Mouse (Mus musculus) heart, postnatal 0 days (tissue): ENCODE results near the gene Rem2. TPM values are rescaled to one million over a fixed set of nuclear protein-coding genes. Genes with fewer than 3 reads are reported as not detected.

Experiments used
- ATAC-seq: fragments of 200-750 bp; cut with Nextera tagmentation; 2 replicates; pipeline ENCODE4 v1.8.0; 2017; ENCODE audit warnings: low read depth, moderate number of reproducible peaks, moderate library complexity; ENCODE audit not compliant: insufficient read depth
- DNase-seq: peaks from one replicate; pipeline ENCODE4 v3.0.0-alpha.2; 2016; ENCODE audit warnings: low spot score
- H3K27ac ChIP-seq: fragments of 300-500 bp; sonication (generic); 2 replicates; pipeline ENCODE4 v1.5.1; 2014; ENCODE audit warnings: low read depth, mild to moderate bottlenecking
- H3K27me3 ChIP-seq: fragments of 300-500 bp; sonication (generic); 2 replicates; pipeline ENCODE4 v1.6.1; 2014; ENCODE audit warnings: low read length, mixed read lengths; ENCODE audit not compliant: control insufficient read depth, insufficient read depth
- H3K36me3 ChIP-seq: fragments of 300-500 bp; sonication (generic); replicated peaks from 2 replicates; pipeline ENCODE4 v1.6.1; 2014; ENCODE audit warnings: low read length, mixed read lengths; ENCODE audit not compliant: control insufficient read depth, insufficient read depth
- H3K4me1 ChIP-seq: fragments of 300-500 bp; sonication (generic); 2 replicates; pipeline ENCODE4 v1.6.1; 2014; ENCODE audit warnings: antibody characterized with exemption; ENCODE audit not compliant: control insufficient read depth, insufficient read depth
- H3K4me2 ChIP-seq: fragments of 300-500 bp; sonication (generic); 2 replicates; pipeline ENCODE4 v1.6.1; 2014; ENCODE audit warnings: low read depth, mild to moderate bottlenecking, low read length, moderate library complexity
- H3K4me3 ChIP-seq: fragments of 300-500 bp; sonication (generic); 2 replicates; pipeline ENCODE4 v1.5.1; 2014; ENCODE audit warnings: low read depth, low read length
- H3K9ac ChIP-seq: fragments of 300-500 bp; sonication (generic); replicated peaks from 2 replicates; pipeline ENCODE4 v1.6.1; 2014; ENCODE audit warnings: low read depth, low read length, mixed read lengths
- H3K9me3 ChIP-seq: fragments of 300-500 bp; sonication (generic); replicated peaks from 2 replicates; pipeline ENCODE4 v1.6.1; 2016; ENCODE audit warnings: low read length; ENCODE audit not compliant: control insufficient read depth
- CTCF ChIP-seq: IDR thresholded peaks from 2 replicates; pipeline ENCODE4 v1.5.1; 2016; ENCODE audit warnings: antibody characterized with exemption, control low read depth, low read depth
- EP300 ChIP-seq: IDR thresholded peaks from 2 replicates; pipeline ENCODE4 v1.6.1; 2016; ENCODE audit warnings: antibody characterized with exemption, low read depth
- WGBS: fragments of 180-500 bp; shearing (Covaris S2); extraction: QIAGEN DNeasy Blood & Tissue Kit; methylation state at CpG from one replicate; pipeline ENCODE4 v1.1.7; 2014; 5-methylcytosine and 5-hydroxymethylcytosine counted together
- polyA plus RNA-seq: library from polyadenylated mRNA; unstranded; fragments of >200 nt; fragmentation: Nextera tagmentation; extraction: Ambion mirVana; gene quantifications from 2 replicates; pipeline ENCODE4 v1.2.1, GENCODE M21; 2015
- total RNA-seq: library from RNA; depleted of rRNA; stranded (reverse); fragments of >200 nt; gene quantifications from 2 replicates; pipeline ENCODE4 v1.2.3, GENCODE M21; 2014; ENCODE audit warnings: low replicate concordance; rRNA removed

Gene Rem2
- total and polyA plus RNA-seq, 2 experiments from 2014 or later, result 0.27 TPM; not detected in 1

DNA sequence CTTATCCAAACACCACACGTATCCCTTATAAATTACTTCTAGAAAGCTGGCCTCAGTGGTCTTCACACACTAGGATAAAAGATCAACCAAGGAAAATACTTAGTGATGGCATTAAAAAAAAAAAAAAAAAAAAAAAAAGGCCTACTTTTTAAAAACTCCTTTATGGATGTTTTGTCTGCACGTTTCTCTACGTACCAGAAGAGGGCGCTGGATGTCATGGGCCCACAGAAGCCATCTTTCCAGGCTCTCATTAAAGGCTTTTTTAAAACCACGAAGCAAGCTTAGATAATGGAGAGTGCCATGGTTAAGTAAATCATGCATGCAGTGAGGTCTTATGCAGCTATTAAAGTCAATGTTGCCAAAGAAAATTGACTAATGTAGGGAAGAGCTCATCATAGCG, 47.7 kb downstream of the Rem2 start:
- 35% methylated on average over 6 of the region's 6 CpGs for WGBS
- no peaks in the 10 kb centered on the region for H3K9me3 ChIP-seq

DNA sequence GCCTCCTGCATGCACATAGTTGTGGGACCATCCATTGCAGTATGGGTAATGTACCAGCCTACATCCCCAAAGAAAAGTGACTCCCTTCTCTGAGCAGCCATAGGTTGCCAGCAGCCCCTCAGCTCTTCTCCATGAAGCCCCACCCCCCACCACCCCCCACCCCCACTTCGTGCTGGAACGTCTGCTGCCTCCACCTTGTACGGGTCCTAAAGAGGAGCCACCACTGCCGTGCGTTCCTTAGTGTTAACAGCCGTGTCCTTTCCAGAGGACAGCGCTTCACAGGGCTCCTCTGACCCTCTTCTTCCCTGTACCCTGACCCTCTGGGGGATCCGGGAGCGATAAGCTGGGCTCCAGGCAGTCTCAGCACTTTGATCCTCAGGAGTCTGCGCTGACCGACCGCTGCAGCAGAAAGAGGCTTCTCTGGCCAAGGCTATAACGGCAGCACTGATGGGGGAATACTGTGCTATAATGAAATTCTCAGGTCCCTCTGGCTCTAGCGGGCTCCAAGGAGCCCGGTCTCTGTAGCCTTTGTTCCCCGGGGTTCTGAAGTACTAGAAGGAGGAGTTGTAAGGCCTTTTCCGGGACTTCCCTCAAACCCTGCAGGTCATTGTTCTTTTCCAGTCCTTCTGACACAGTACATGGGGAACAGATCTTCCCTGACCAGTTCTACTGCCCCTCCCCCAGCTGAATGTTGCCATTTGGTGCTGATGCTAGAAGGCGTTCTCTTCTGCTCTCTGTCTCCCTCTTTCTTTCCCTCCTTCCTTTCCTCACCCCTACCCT, 51.5 kb downstream of the Rem2 start:
- no peak for TF ChIP-seq EP300
- TF ChIP-seq CTCF, result no peak
- Histone ChIP-seq H3K9me3 (no peaks in the 10 kb centered on the region), H3K4me1 (no peaks in the 10 kb centered on the region; the same call in 1 of the 2 replicates), H3K4me2 (peak overlapping the region; percentile 64), H3K27ac (no peak overlapping the region), H3K36me3 (no peaks in the 10 kb centered on the region), H3K9ac (peak overlapping the region; percentile 40), H3K4me3 (peak overlapping the region; percentile 37), H3K27me3 (no peaks in the 10 kb centered on the region)
- DNase-seq (peak; percentile 12), ATAC-seq (peak; percentile 63)
- WGBS, result 2% methylated on average over 18 of the region's 18 CpGs

More for the DNA sequence above, 47.7 kb downstream of the Rem2 start:
- Histone ChIP-seq H3K4me3 (no peak overlapping the region), H3K36me3 (no peaks in the 10 kb centered on the region), H3K27ac (no peak overlapping the region), H3K4me2 (no peak overlapping the region), H3K27me3 (no peaks in the 10 kb centered on the region), H3K9ac (no peak overlapping the region), H3K4me1 (no peaks in the 10 kb centered on the region; the same call in 1 of the 2 replicates)
- DNase-seq, result no peak
- ATAC-seq, result no peak
- TF ChIP-seq CTCF, result no peak
- TF ChIP-seq EP300, result no peak

DNA sequence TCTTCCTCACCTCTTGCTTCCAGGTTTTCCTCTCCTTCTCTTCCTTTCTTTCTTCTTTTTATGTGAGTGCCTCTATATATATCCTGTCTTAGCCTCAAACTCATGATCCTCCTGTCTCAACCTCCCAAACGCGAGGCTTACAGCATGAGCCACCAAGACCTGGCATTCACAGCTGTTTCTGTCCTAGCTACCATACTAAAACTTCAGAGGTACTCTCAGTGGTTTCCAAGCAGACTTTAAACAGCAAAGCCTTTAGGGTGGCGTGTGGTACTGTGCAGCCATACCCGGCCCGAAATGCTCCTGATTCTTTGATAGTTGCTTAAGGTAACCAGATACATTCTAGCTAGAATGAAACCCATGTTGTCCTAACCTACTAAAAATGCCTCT, 52.1 kb downstream of the Rem2 start:
- no peak for TF ChIP-seq EP300
- TF ChIP-seq CTCF, result no peak
- Histone ChIP-seq H3K9ac (peak overlapping the region; percentile 40; the same call in 1 of the 2 replicates), H3K36me3 (no peaks in the 10 kb centered on the region), H3K9me3 (no peaks in the 10 kb centered on the region), H3K27me3 (no peaks in the 10 kb centered on the region), H3K4me2 (peak overlapping the region; percentile 64), H3K4me3 (peak overlapping the region; percentile 37), H3K4me1 (no peaks in the 10 kb centered on the region; the same call in 1 of the 2 replicates), H3K27ac (no peak overlapping the region)
- no peak for ATAC-seq
- WGBS, result 23% methylated on average over 5 of the region's 5 CpGs
- no peak for DNase-seq

DNA sequence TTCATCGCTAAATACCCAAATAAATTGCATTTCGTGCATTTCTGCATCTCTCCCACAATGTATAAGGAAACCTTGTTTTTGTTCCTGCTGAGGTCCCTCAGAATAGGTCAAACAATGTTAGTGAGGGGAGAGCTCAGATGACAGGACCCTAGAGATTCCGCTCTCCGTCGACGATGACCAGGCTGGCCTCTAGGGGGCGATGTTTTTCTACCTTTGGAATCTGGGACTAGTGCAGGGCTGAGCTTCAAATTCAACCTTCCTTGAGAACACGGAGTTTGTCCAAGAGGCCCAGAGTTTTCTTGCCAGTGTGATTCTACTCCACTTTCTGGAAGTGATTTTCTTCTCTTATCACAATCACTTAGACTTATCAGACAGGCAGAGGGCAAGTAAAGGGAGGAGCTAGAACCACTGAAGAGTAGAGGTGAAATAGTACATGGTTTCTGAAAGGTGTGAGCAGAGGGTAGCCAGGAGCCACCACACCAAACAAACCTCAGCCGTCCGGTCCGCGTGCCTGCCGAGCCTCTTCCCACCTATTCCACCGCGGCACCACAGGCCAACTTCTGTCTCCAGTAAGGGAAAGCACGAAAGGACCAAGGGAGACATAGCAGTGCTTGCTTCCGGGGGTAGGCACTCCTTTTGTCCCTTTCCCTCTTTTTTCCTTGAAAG, 52.7 kb downstream of the Rem2 start:
- peak; percentile 83 for TF ChIP-seq CTCF
- TF ChIP-seq EP300, result no peak
- Histone ChIP-seq H3K4me2 (peak overlapping the region; percentile 8; the same call in 1 of the 2 replicates), H3K27me3 (no peaks in the 10 kb centered on the region), H3K4me3 (no peak overlapping the region), H3K27ac (no peak overlapping the region), H3K9me3 (no peaks in the 10 kb centered on the region), H3K9ac (no peak overlapping the region), H3K4me1 (no peaks in the 10 kb centered on the region; the same call in 1 of the 2 replicates), H3K36me3 (no peaks in the 10 kb centered on the region)
- DNase-seq, result peak; percentile 81
- WGBS, result 10% methylated on average over 17 of the region's 17 CpGs
- ATAC-seq, result peak; percentile 73

Other genes starting within 250 kb of the Rem2 start
- gene Dad1, start 222.0 kb upstream of the Rem2 start, total RNA-seq, result 267 and 313 TPM in 2 replicates
- 389 and 395 TPM in 2 replicates for gene Dad1, start 222.0 kb upstream of the Rem2 start, polyA plus RNA-seq
- 192 and 229 TPM in 2 replicates for gene Abhd4, start 221.9 kb upstream of the Rem2 start, total RNA-seq
- gene Abhd4, start 221.9 kb upstream of the Rem2 start, polyA plus RNA-seq, result 99.9 and 103 TPM in 2 replicates
- gene Olfr49, start 191.2 kb upstream of the Rem2 start, total RNA-seq, result not detected in 2 replicates
- not detected in 2 replicates for gene Olfr49, start 191.2 kb upstream of the Rem2 start, polyA plus RNA-seq
- 136 and 152 TPM in 2 replicates for gene Oxa1l, start 115.3 kb upstream of the Rem2 start, total RNA-seq
- gene Oxa1l, start 115.3 kb upstream of the Rem2 start, polyA plus RNA-seq, result 99.3 and 109 TPM in 2 replicates
- 11.3 and 16.6 TPM in 2 replicates for gene Slc7a7, start 58.3 kb upstream of the Rem2 start, total RNA-seq
- gene Slc7a7, start 58.3 kb upstream of the Rem2 start, polyA plus RNA-seq, result 6.7 and 8.9 TPM in 2 replicates
- 132 and 145 TPM in 2 replicates for gene Mrpl52, start 49.2 kb upstream of the Rem2 start, total RNA-seq
- gene Mrpl52, start 49.2 kb upstream of the Rem2 start, polyA plus RNA-seq, result 335 and 371 TPM in 2 replicates
- 59.9 and 73.2 TPM in 2 replicates for gene Mmp14, start 44.5 kb upstream of the Rem2 start, total RNA-seq
- 59.7 and 60.9 TPM in 2 replicates for gene Mmp14, start 44.5 kb upstream of the Rem2 start, polyA plus RNA-seq
- gene Lrp10, start 12.0 kb upstream of the Rem2 start, total RNA-seq, result 81.5 and 110 TPM in 2 replicates
- 47.8 and 54.4 TPM in 2 replicates for gene Lrp10, start 12.0 kb upstream of the Rem2 start, polyA plus RNA-seq
- gene Prmt5, start 41.4 kb downstream of the Rem2 start, total RNA-seq, result 35.0 and 42.0 TPM in 2 replicates
- 30.6 and 31.6 TPM in 2 replicates for gene Prmt5, start 41.4 kb downstream of the Rem2 start, polyA plus RNA-seq
- 84.6 and 109 TPM in 2 replicates for gene Haus4, start 78.5 kb downstream of the Rem2 start, total RNA-seq
- 26.3 and 27.0 TPM in 2 replicates for gene Haus4, start 78.5 kb downstream of the Rem2 start, polyA plus RNA-seq
- gene Ajuba, start 101.5 kb downstream of the Rem2 start, total RNA-seq, result 24.8 and 32.5 TPM in 2 replicates
- gene Ajuba, start 101.5 kb downstream of the Rem2 start, polyA plus RNA-seq, result 9.9 and 11.3 TPM in 2 replicates
- 5.3 and 12.4 TPM in 2 replicates for gene 4931414P19Rik, start 129.9 kb downstream of the Rem2 start, total RNA-seq
- gene 4931414P19Rik, start 129.9 kb downstream of the Rem2 start, polyA plus RNA-seq, result 3.3 and 4.0 TPM in 2 replicates
- 207 TPM in 2 replicates for gene Psmb5, start 141.9 kb downstream of the Rem2 start, total RNA-seq
- 342 and 350 TPM in 2 replicates for gene Psmb5, start 141.9 kb downstream of the Rem2 start, polyA plus RNA-seq
- gene Psmb11, start 145.3 kb downstream of the Rem2 start, total RNA-seq, result not detected in 2 replicates
- gene Psmb11, start 145.3 kb downstream of the Rem2 start, polyA plus RNA-seq, result not detected in 2 replicates
- gene Gm17606, start 164.9 kb downstream of the Rem2 start, total RNA-seq, result not detected in 2 replicates
- gene Gm17606, start 164.9 kb downstream of the Rem2 start, polyA plus RNA-seq, result not detected in 2 replicates
- 6.2 and 7.0 TPM in 2 replicates for gene Cdh24, start 165.3 kb downstream of the Rem2 start, total RNA-seq
- gene Cdh24, start 165.3 kb downstream of the Rem2 start, polyA plus RNA-seq, result 0.41 and 0.47 TPM in 2 replicates
- gene 1700123O20Rik, start 210.1 kb downstream of the Rem2 start, total RNA-seq, result 15.4 and 27.8 TPM in 2 replicates
- 39.1 and 40.8 TPM in 2 replicates for gene 1700123O20Rik, start 210.1 kb downstream of the Rem2 start, polyA plus RNA-seq
- gene Acin1, start 210.8 kb downstream of the Rem2 start, total RNA-seq, result 54.8 and 69.7 TPM in 2 replicates
- 56.0 and 57.5 TPM in 2 replicates for gene Acin1, start 210.8 kb downstream of the Rem2 start, polyA plus RNA-seq
- gene Gm29776, start 222.7 kb downstream of the Rem2 start, total RNA-seq, result not detected in 2 replicates
- gene Gm29776, start 222.7 kb downstream of the Rem2 start, polyA plus RNA-seq, result 0.10 and 0.11 TPM in 2 replicates
- gene Cebpe, start 236.1 kb downstream of the Rem2 start, total RNA-seq, result not detected in 2 replicates
- not detected in 2 replicates for gene Cebpe, start 236.1 kb downstream of the Rem2 start, polyA plus RNA-seq